Mouse (Mus musculus): ENCODE results near the gene Slc7a14. TPM values are rescaled to one million over a fixed set of nuclear protein-coding genes. Genes with fewer than 3 reads are reported as not detected.

Slc7a14 gene
- total RNA-seq, 1 experiment from 2014 or later: not detected

GRCm38 (mm10) chr3:31267921-31268320, 42.3 kb downstream of the Slc7a14 start:
- no peak for ATAC-seq (replicated peaks in 1 of 2; ENCODE audit: insufficient read depth in 1 of 2, low FRiP score in 2 of 2, low TSS enrichment in 1 of 2, low read depth in 1 of 2, poor library complexity in 2 of 2, severe bottlenecking in 2 of 2)

DNA sequence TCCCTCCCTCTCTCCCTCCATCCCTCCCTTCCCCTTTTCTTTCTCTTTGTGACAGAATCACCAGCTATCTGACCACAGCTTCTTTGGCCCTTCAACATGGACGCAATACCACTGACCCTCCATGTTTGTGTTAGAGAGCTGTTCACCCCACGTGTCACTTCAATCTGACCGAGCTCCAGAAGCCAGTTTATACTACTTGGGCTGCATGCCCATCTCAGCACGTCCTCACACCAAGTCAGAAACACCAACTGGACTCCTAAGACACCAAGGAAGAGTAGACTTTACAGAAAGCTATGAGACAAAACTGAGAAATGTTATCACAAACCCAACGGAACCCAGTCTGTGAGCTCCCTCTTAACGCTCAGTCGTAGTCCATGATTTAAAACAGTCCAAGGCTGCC, 43.2 kb downstream of the Slc7a14 start:
- no peak for ATAC-seq (replicated peaks in 1 of 2; ENCODE audit: insufficient read depth in 1 of 2, low FRiP score in 2 of 2, low TSS enrichment in 1 of 2, low read depth in 1 of 2, poor library complexity in 2 of 2, severe bottlenecking in 2 of 2)

GRCm38 (mm10) chr3:31263535-31263934, 46.6 kb downstream of the Slc7a14 start:
- ATAC-seq (replicated peaks in 1 of 2; ENCODE audit: insufficient read depth in 1 of 2, low FRiP score in 2 of 2, low TSS enrichment in 1 of 2, low read depth in 1 of 2, poor library complexity in 2 of 2, severe bottlenecking in 2 of 2): no peak

DNA sequence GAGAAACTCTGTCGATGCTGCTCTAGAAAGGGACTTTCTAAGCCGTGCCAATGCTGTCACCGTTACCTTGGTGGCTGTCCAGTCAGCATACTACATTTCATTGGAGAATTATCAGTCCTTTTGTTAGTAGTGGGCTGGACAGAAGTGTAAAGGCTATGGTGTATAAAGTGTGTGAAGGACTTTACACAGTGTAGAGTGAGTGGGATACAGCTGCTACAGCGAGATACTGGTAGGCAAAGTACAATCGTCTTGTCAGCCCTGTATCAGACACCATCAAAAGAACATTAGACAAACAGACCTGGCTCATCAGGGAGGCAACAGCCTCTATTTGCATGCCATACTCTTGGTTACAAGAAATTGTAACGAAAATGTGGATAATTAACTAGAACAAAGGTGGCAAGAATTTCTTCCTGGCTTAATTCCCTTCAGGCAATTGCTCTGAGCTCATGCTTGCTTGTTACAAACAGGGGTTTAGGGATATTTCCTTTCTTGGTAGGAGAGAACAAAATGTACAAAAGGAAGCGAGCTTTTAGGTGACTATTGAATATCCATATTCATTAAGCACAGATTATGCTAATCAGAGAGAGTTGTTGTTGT, 48.7 kb downstream of the Slc7a14 start:
- ATAC-seq (replicated peaks in 1 of 2; ENCODE audit: insufficient read depth in 1 of 2, low FRiP score in 2 of 2, low TSS enrichment in 1 of 2, low read depth in 1 of 2, poor library complexity in 2 of 2, severe bottlenecking in 2 of 2): no peak

DNA sequence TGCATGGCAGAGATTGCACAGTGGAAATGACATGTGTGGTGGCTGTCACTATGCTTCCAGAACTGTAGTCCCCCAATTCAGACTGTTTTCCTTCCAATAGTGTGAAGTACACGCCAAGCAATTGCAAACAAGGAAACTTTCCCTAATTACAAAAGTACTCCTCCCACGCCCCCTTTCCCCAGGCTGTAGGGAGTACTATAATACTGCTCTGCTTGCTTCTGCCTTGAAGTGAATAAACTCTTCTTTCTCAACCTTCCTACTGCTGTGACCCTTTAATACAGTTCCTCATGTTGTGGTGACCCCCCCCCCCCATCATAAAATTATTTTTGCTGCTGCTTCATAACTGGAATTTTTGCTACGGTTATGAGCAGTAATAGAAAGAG, 49.2 kb downstream of the Slc7a14 start:
- ATAC-seq (replicated peaks in 1 of 2; ENCODE audit: insufficient read depth in 1 of 2, low FRiP score in 2 of 2, low TSS enrichment in 1 of 2, low read depth in 1 of 2, poor library complexity in 2 of 2, severe bottlenecking in 2 of 2): no peak

DNA sequence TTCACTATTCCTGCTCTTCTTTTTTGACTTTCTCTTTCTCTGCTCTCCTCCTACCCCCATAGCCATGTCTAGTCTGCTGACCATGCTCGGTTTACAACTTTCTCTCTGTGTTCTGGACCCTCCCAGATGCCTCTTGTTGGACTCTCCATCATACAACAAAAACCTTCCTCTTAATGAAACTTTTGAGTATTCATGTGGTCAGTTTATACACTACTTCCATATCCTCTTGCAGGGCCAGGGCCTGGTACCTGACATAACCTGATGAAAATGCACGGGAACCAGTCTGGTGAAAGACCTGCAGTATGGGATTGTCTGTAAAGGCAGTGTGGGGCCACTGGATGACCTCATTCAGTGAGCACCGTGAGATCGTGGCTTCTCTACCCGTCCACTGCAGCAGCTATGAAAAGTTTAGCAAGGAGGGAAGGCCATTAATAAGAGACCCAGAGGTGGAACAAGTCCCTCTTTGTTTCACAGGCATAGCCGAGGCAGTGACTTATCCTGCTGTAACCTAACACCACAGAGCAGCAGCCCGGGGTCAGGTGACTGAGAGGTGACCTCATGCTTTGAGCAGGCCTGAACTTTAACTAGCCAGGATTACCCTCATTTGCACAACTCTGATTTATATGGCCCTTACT, 49.7 kb downstream of the Slc7a14 start:
- no peak for ATAC-seq (replicated peaks in 1 of 2; ENCODE audit: insufficient read depth in 1 of 2, low FRiP score in 2 of 2, low TSS enrichment in 1 of 2, low read depth in 1 of 2, poor library complexity in 2 of 2, severe bottlenecking in 2 of 2)

GRCm38 (mm10) chr3:31259553-31260255, 50.5 kb downstream of the Slc7a14 start:
- peak; percentile 94 to 95 for ATAC-seq (replicated peaks in 1 of 2; ENCODE audit: insufficient read depth in 1 of 2, low FRiP score in 2 of 2, low TSS enrichment in 1 of 2, low read depth in 1 of 2, poor library complexity in 2 of 2, severe bottlenecking in 2 of 2)

DNA sequence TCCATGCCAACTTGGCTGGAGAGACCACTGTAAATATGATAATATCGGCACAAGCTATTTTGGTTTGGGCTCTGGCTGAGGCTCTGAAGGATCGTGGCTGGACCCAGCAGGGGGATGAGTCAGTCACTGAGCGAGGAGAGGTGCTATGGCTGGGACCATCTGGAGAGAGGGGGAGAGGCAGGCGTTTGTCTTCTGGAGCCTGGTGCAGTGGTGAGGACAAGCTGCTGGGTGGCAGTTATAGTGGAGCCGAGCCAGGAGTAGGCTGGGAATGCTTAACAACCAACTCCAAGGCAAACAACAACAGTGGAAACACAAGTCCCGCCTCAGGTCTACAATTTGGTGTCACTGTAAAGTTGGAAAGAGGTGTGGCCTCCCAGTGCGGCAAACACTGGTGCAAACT, 55.8 kb downstream of the Slc7a14 start:
- ATAC-seq (replicated peaks in 1 of 2; ENCODE audit: insufficient read depth in 1 of 2, low FRiP score in 2 of 2, low TSS enrichment in 1 of 2, low read depth in 1 of 2, poor library complexity in 2 of 2, severe bottlenecking in 2 of 2): no peak

DNA sequence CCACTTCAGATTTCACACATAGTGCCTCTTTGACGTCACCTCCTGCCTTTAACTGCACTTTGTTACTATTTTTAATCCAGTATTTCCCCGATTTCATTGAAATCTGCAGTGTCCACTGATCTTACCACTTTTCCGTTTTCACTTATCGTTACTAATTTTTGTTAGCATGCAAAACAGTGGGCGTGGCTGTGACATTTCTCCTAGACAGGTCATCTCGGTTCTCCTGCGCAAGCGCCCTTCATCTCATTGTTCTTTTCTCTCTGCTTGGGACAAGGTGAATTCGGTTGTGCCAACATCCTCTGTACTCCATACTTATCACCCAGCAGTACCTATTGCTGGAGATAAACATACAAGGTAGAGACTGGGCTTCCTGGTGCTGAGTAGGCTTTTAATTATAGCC, 56.3 kb downstream of the Slc7a14 start:
- no peak for ATAC-seq (replicated peaks in 1 of 2; ENCODE audit: insufficient read depth in 1 of 2, low FRiP score in 2 of 2, low TSS enrichment in 1 of 2, low read depth in 1 of 2, poor library complexity in 2 of 2, severe bottlenecking in 2 of 2)

- ATAC-seq (replicated peaks in 1 of 2; ENCODE audit: insufficient read depth in 1 of 2, low FRiP score in 2 of 2, low TSS enrichment in 1 of 2, low read depth in 1 of 2, poor library complexity in 2 of 2, severe bottlenecking in 2 of 2): no peak
Observed at GRCm38 (mm10) chr3:31252566-31252965, 57.6 kb downstream of the Slc7a14 start.

DNA sequence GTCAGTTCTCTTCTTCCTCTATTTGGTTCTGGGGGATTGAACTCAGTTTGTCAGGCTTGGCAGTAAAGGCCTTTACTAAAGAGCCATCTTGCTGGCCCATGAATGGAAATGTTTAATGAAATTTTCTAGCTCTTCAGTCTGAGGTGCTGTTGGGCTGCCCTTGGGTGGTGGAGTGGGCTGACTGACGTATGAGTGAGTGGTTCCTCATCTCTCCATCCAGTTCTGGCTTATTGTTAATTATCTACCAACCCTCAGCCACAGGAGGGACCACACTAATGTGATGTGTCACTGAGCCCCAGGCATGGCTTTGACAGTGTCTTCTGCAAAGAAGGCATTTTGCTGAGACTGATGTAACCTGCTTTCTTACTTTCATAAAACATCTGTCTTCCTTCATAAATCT, 66.7 kb downstream of the Slc7a14 start:
- no peak for ATAC-seq (replicated peaks in 1 of 2; ENCODE audit: insufficient read depth in 1 of 2, low FRiP score in 2 of 2, low TSS enrichment in 1 of 2, low read depth in 1 of 2, poor library complexity in 2 of 2, severe bottlenecking in 2 of 2)

DNA sequence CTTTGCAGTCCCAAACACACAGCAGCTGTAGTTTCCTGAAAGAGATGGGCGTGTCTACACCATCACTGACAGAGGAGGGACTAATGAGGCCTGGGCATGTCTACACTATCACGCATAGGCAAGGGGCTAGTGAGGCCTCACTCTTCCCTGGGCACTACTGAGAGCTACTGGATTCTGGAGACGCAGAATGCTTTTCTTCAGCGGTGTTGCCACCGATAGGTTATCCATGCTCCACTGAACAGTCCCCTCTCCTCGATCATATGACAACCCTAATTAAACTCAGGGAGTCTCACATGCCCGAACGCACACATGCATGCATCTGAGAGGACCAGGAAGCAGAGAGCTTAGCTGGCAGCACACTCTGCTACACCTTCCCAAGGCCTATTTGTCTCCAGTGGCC, 69.3 kb downstream of the Slc7a14 start:
- ATAC-seq (replicated peaks in 1 of 2; ENCODE audit: insufficient read depth in 1 of 2, low FRiP score in 2 of 2, low TSS enrichment in 1 of 2, low read depth in 1 of 2, poor library complexity in 2 of 2, severe bottlenecking in 2 of 2): no peak

GRCm38 (mm10) chr3:31239645-31240044, 70.5 kb downstream of the Slc7a14 start:
- ATAC-seq (replicated peaks in 1 of 2; ENCODE audit: insufficient read depth in 1 of 2, low FRiP score in 2 of 2, low TSS enrichment in 1 of 2, low read depth in 1 of 2, poor library complexity in 2 of 2, severe bottlenecking in 2 of 2): no peak

GRCm38 (mm10) chr3:31237936-31238335, 72.2 kb downstream of the Slc7a14 start:
- no peak for ATAC-seq (replicated peaks in 1 of 2; ENCODE audit: insufficient read depth in 1 of 2, low FRiP score in 2 of 2, low TSS enrichment in 1 of 2, low read depth in 1 of 2, poor library complexity in 2 of 2, severe bottlenecking in 2 of 2)

DNA sequence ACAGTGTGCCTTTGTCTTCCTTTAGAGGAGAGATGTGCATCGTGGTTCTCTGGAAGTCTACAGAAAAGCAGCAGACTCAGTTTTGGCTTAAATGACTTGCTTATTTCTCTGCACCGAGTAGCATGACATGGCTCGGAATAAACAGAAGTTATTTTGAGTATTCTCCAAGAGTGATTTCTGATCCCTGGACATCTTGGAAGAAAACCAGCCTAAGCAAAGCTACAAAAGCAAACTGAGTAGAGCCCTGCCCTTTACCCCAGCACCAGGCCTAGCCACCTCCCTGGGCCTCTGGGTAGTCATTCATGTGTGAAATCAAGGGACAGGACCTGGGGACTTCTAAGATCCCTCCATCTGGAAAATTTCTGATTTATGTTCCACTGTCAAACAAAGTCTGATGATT, 74.0 kb downstream of the Slc7a14 start:
- ATAC-seq (replicated peaks in 1 of 2; ENCODE audit: insufficient read depth in 1 of 2, low FRiP score in 2 of 2, low TSS enrichment in 1 of 2, low read depth in 1 of 2, poor library complexity in 2 of 2, severe bottlenecking in 2 of 2): no peak

DNA sequence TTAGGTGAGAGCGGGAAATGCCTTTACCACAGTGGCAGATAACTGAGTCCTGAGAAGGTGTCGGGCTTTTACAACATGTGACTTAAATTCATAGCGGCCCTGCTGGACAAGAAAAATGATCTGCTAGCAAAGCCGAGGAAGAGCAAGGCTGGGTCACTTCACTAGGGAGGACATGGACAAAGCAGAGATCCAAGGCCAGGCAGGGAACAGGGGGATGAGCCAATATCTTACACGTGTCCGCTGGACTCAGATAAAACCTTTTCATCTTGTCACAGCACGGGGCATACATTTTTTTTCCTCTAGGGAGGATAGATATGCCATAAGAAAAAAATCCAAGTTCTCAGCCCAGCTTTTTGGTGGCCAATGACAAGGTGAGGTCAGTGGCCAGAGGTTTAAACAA, 75.8 kb downstream of the Slc7a14 start:
- no peak for ATAC-seq (replicated peaks in 1 of 2; ENCODE audit: insufficient read depth in 1 of 2, low FRiP score in 2 of 2, low TSS enrichment in 1 of 2, low read depth in 1 of 2, poor library complexity in 2 of 2, severe bottlenecking in 2 of 2)

DNA sequence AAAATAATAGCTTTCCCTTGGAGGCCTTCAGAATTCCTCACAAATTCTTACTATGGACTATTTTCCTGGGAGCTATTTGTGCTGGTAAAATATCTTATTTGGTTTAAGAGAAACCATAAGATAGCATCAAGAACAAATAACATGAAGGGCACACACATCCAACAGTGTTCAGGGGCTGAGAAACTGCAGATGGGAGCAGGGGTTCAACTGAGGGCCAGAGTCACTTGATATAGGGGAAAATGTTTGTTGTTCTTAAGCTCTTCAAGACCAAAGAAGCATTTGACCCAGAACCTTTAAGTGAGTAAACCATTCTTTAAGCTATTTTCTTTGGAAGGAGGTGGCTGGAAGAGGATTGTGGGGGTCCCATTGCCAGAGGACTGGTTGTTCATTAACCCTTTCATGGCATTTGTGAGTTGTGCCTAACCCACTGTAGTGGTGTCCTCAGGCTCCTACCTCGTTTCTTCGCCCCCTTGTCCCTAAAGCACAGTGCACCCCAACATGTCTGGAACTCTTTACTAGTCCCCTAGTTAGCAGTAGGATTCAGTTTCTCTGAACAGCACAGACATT, 76.3 kb downstream of the Slc7a14 start:
- ATAC-seq (replicated peaks in 1 of 2; ENCODE audit: insufficient read depth in 1 of 2, low FRiP score in 2 of 2, low TSS enrichment in 1 of 2, low read depth in 1 of 2, poor library complexity in 2 of 2, severe bottlenecking in 2 of 2): no peak

- ATAC-seq (replicated peaks in 1 of 2; ENCODE audit: insufficient read depth in 1 of 2, low FRiP score in 2 of 2, low TSS enrichment in 1 of 2, low read depth in 1 of 2, poor library complexity in 2 of 2, severe bottlenecking in 2 of 2): no peak
Observed at GRCm38 (mm10) chr3:31229281-31229680, 80.9 kb downstream of the Slc7a14 start.
